Mouse (Mus musculus) midbrain, embryonic 12.5 days (tissue): ENCODE measurements around the gene Acot4. TPM values are rescaled to one million over a fixed set of nuclear protein-coding genes. Genes with fewer than 3 reads are reported as not detected.
"Not testable (repeated sequence)": the region's sequence is repeated elsewhere in the genome, so short reads cannot be mapped to it uniquely, and the experiment has no call there.

ENCODE experiments used
- ATAC-seq: fragments of 200-750 bp; cut with Nextera tagmentation; 2 replicates; pipeline ENCODE4 v1.8.0; 2017; ENCODE audit warnings: low read depth, moderate TSS enrichment, moderate library complexity; ENCODE audit not compliant: low FRiP score
- H3K27ac ChIP-seq: fragments of 300-500 bp; sonication (generic); replicated peaks from 2 replicates; pipeline ENCODE4 v1.5.1; 2016; ENCODE audit warnings: mild to moderate bottlenecking
- H3K27me3 ChIP-seq: fragments of 300-500 bp; sonication (generic); 2 replicates; pipeline ENCODE4 v1.6.1; 2016; ENCODE audit warnings: mild to moderate bottlenecking
- H3K36me3 ChIP-seq: fragments of 300-500 bp; sonication (generic); 2 replicates; pipeline ENCODE4 v1.6.1; 2016
- H3K4me1 ChIP-seq: fragments of 300-500 bp; sonication (generic); 2 replicates; pipeline ENCODE4 v1.6.1; 2016
- H3K4me2 ChIP-seq: fragments of 300-500 bp; sonication (generic); replicated peaks from 2 replicates; pipeline ENCODE4 v1.6.1; 2016; ENCODE audit warnings: mild to moderate bottlenecking, moderate library complexity
- H3K4me3 ChIP-seq: fragments of 300-500 bp; sonication (generic); 2 replicates; pipeline ENCODE4 v1.5.1; 2016; ENCODE audit warnings: mild to moderate bottlenecking
- H3K9ac ChIP-seq: fragments of 300-500 bp; sonication (generic); replicated peaks from 2 replicates; pipeline ENCODE4 v1.6.1; 2016; ENCODE audit warnings: mild to moderate bottlenecking, moderate library complexity
- H3K9me3 ChIP-seq: fragments of 300-500 bp; sonication (generic); 2 replicates; pipeline ENCODE4 v1.6.1; 2016; ENCODE audit warnings: mild to moderate bottlenecking
- WGBS: fragments of 180-500 bp; shearing (Covaris S2); methylation state at CpG from one replicate; pipeline ENCODE4 v1.1.7; 2016; 5-methylcytosine and 5-hydroxymethylcytosine counted together
- polyA plus RNA-seq: library from polyadenylated mRNA; unstranded; fragments of >200 nt; fragmentation: Nextera tagmentation; extraction: Ambion mirVana; gene quantifications from 2 replicates; pipeline ENCODE4 v1.2.1, GENCODE M21; 2016

The Acot4 gene
- polyA plus RNA-seq, 1 experiment from 2014 or later, result 0.18 TPM

DNA sequence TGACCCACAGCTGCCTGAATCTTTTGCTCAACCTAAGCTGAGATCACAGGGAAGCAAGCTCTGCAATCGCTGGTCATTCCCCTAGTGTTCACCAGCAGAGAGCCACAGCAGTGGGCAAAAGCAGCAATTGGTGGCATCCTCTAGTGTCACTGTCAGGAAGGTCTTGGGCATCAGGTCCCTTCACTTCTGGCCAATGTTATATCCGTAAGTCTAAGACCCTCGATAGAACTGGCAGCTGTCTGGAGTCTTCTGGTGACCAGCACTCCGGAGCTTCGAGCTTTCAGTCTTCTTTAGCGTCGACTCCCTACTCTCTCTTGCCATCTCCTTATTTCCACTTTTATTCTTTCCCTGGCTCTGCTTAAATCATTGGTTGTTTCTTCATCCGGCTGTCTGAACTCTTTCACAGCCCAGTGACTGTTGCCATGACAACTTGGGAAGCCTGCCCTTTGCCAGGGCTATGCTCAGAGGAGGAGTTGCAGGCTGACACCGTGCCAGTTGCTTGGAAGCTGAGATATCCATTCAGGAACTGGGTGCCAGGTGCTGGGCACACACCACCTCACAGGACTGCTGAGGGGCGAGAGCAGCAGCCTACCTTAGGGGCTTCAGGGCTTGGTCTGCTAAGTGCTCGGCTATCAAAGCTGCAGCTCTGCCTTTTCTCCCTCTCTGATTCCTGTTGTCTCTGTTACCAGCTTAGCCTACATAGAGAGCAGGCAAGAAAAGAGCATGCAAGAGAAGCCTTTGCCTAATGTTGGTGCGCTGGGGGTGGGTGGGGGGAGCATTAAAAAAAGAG, 26.7 kb upstream of the Acot4 start:
- no peaks in the 10 kb centered on the region for H3K27me3 ChIP-seq
- peak overlapping the region; percentile 55 for H3K4me2 ChIP-seq
- peak; percentile 71 for ATAC-seq
- WGBS, result 24% methylated on average over 12 of the region's 12 CpGs
- H3K4me1 ChIP-seq, result peaks cover 28% of the 10 kb centered on the region
- H3K27ac ChIP-seq, result peak overlapping the region; percentile 39; the same call in 1 of the 2 replicates
- H3K4me3 ChIP-seq, result 0 out of 2 replicates have a peak overlapping the region, but pooled peaks have one; percentile 2
- H3K9me3 ChIP-seq, result no peaks in the 10 kb centered on the region
- H3K36me3 ChIP-seq, result no peaks in the 10 kb centered on the region
- H3K9ac ChIP-seq, result no peak overlapping the region

DNA sequence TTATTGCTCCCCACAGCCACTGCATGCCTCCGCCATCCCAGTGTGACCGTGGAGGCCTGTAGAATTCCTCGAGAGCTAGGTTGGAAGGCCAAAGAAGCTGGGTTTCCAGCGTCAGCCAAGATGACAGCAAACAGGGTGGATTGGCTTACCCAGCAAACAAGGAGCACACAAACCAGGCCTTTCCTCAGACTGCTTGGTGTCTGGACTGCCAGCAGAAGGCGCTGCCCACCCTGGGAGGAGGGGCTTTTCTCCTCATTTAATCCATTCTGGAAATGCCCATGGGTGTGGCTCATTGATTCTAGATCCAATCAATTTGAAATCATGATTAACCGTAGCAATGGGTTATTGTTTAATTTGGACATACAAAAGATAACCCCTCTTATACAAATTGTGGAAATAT, 25.0 kb upstream of the Acot4 start:
- Histone ChIP-seq H3K36me3 (no peaks in the 10 kb centered on the region), H3K9me3 (no peaks in the 10 kb centered on the region), H3K4me3 (no peak overlapping the region), H3K9ac (no peak overlapping the region), H3K27me3 (no peaks in the 10 kb centered on the region), H3K4me2 (no peak overlapping the region), H3K4me1 (peaks cover 28% of the 10 kb centered on the region), H3K27ac (no peak overlapping the region)
- no peak for ATAC-seq
- WGBS, result 61% methylated on average over 6 of the region's 6 CpGs

DNA sequence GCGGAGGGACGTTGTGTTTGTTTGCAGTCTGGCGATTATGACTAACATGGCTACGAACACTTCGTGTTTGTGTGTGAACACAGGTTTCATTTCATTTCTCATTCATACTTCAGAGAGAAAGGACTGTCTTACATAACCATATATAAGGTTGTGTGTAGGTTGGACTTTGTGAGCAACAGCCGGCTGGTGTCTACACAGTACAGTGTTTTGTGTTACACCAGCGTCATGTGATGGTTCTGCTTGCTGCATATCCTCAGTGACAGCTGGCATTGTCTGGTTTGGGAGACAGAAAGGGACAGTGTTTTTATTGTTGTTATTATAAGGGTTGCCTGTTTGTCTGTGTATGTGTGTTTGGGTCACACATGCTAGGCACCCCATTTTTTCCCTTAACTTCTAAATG, 24.5 kb upstream of the Acot4 start:
- no peak overlapping the region for H3K27ac ChIP-seq
- 96% methylated on average over 7 of the region's 7 CpGs for WGBS
- H3K36me3 ChIP-seq, result no peaks in the 10 kb centered on the region
- peaks cover 23% of the 10 kb centered on the region for H3K4me1 ChIP-seq
- H3K4me3 ChIP-seq, result no peak overlapping the region
- no peak overlapping the region for H3K4me2 ChIP-seq
- H3K9ac ChIP-seq, result no peak overlapping the region
- H3K27me3 ChIP-seq, result no peaks in the 10 kb centered on the region
- ATAC-seq, result no peak
- no peaks in the 10 kb centered on the region for H3K9me3 ChIP-seq

DNA sequence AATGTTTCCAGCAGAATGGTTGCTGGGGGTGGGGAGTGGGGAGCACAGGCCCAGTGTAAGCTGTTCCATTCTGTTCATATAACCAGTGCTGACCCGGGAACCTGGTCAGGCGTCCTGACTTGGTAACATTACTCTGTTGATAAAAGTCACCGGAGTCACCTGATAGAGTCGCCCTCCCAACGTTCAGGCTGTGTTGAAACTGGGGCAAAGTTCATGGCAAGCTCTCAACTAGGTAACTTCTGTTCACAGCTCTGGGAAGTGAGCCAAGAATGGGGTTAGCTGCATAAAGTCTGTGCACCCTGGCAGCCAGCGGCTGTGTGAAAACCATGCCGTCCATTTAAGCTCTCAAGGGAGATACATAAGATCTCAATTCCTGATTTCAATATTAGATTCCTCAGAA, 17.7 kb upstream of the Acot4 start:
- H3K4me3 ChIP-seq, H3K27me3 ChIP-seq, H3K9ac ChIP-seq, H3K4me2 ChIP-seq, H3K4me1 ChIP-seq, ATAC-seq, H3K9me3 ChIP-seq, H3K36me3 ChIP-seq, H3K27ac ChIP-seq: not testable (repeated sequence)
- WGBS, result 77% methylated on average over 7 of the region's 7 CpGs

DNA sequence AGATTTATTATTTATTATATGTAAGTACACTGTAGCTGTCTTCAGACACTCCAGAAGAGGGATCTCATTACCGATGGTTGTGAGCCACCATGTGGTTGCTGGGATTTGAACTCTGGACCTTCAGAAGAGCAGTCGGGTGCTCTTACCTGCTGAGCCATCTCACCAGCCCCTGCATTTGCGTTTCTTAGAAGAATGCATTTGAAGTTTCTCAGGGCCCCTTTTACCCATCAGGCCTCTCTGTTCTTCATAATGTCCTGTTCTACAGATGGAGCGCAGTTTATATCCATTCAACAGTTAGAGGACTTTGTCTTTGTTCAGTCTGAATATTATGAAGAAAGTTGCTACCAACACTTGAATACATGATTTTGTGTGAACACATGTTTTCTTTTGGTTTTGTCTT, 15.9 kb upstream of the Acot4 start:
- not testable (repeated sequence) for H3K36me3 ChIP-seq, ATAC-seq

DNA sequence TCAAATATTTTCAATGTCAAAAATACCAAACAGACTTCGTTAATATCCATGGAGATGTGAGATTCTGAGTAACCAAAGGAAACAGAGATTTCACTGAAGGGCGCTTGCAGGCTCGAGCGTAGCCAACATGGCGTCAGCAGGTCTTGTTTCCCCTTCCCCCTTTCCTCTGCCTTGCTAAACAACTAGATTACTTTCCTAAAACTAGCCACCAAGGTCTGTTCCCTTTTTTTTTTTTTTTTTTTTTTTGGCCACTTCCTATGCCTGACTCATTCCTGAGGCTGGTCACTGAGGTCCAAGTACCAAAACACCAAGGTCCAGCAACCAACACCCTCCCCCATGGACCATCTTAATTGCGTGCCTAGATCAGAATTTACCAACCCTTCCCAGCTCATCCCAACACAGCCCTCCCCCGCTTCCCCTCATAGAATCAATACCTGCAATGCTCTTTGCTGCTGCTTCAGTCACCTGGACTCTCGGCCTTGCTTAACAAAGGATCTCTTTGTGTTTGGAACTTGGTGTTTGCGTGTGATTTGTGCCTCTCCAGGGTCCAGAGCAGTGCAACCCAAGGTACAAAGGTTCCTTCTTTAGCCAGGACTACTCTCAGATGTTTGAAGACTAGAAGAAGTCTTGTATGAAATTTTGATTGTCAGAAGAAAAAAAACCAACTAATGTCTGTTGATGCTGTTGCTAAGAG, 15.0 kb upstream of the Acot4 start:
- Histone ChIP-seq H3K4me1 (no peaks in the 10 kb centered on the region), H3K4me2 (no peak overlapping the region), H3K36me3 (no peaks in the 10 kb centered on the region), H3K27me3 (no peaks in the 10 kb centered on the region), H3K9ac (no peak overlapping the region), H3K27ac (no peak overlapping the region), H3K9me3 (no peaks in the 10 kb centered on the region), H3K4me3 (no peak overlapping the region)
- WGBS, result 83% methylated on average over 9 of the region's 9 CpGs
- ATAC-seq, result no peak

More for the DNA sequence above, 15.9 kb upstream of the Acot4 start:
- H3K4me3 ChIP-seq, H3K27me3 ChIP-seq, H3K4me2 ChIP-seq, H3K9me3 ChIP-seq, H3K9ac ChIP-seq, H3K4me1 ChIP-seq, H3K27ac ChIP-seq: not testable (repeated sequence)
- WGBS, result 98% methylated on average over 4 of the region's 4 CpGs

DNA sequence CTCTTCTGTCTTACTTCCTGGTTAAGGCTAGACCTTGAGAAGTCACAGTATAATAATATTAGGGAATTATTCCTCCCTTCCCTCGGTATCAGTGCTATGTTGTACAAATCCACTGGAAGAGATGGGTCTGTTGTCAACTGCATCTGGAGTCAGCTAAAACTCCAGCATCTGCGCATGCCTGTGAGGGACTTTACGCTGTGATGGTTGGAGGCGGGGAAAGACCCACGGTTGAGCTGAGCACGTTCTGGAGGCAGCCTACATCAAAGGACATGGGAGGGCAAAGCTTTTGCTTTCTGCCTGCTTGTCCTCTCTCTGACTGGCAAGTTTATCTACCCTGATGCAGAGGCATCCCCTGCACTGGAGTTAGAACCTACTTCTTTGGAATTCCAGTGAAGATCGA, 12.3 kb upstream of the Acot4 start:
- no peak overlapping the region for H3K4me2 ChIP-seq
- WGBS, result 82% methylated on average over 7 of the region's 7 CpGs
- no peaks in the 10 kb centered on the region for H3K27me3 ChIP-seq
- H3K9me3 ChIP-seq, result no peaks in the 10 kb centered on the region
- H3K36me3 ChIP-seq, result no peaks in the 10 kb centered on the region
- no peak overlapping the region for H3K27ac ChIP-seq
- H3K4me1 ChIP-seq, result no peaks in the 10 kb centered on the region
- H3K9ac ChIP-seq, result no peak overlapping the region
- no peak for ATAC-seq
- H3K4me3 ChIP-seq, result no peak overlapping the region

DNA sequence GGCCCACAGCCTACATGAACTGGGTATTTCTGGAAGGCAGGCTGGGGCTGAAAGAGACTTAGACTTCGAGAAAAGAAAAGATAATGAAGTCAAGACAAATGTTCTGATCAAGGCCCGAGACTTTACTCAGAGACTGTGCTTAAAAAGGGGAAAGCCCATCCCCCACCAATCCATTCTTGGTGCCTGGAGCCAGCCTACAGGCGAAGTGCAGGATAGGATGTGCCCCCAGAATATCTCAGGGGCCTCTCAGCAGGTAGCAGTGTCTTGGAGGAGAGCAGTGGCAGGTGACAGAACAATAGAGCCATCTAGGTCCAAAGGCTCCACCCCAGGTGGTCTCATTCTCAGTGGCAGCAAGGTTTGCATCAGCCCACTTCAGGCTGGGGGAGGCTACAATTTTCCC, 9.9 kb upstream of the Acot4 start:
- not testable (repeated sequence) for H3K4me1 ChIP-seq, H3K9me3 ChIP-seq, H3K4me2 ChIP-seq, H3K27ac ChIP-seq, H3K36me3 ChIP-seq, H3K4me3 ChIP-seq, H3K27me3 ChIP-seq, H3K9ac ChIP-seq, ATAC-seq
- WGBS, result 43% methylated on average over 3 of the region's 3 CpGs

DNA sequence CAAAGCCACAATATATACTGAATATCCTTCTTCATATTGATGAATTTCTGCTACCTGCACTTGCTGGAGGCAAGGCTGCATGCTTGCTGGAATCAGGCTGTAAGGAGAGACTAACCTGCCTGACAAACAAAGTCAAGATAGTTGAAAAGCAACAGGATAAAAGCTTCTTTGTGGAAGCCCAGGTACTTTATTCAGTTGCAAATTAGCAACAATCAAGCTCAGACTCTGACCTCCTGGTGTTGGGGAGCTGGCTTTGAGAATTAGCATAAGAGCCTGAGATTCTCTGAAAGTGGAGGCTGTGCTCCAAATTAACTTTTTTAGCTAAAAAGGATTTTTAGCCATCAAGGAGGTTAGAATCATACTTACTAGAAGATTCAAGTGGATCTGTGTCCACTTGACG, 9.1 kb upstream of the Acot4 start:
- not testable (repeated sequence) for H3K36me3 ChIP-seq, H3K9ac ChIP-seq, ATAC-seq, H3K27ac ChIP-seq, H3K9me3 ChIP-seq, H3K4me2 ChIP-seq, H3K4me1 ChIP-seq, H3K4me3 ChIP-seq, H3K27me3 ChIP-seq
- WGBS, result 80% methylated on average over 1 of the region's 1 CpGs

DNA sequence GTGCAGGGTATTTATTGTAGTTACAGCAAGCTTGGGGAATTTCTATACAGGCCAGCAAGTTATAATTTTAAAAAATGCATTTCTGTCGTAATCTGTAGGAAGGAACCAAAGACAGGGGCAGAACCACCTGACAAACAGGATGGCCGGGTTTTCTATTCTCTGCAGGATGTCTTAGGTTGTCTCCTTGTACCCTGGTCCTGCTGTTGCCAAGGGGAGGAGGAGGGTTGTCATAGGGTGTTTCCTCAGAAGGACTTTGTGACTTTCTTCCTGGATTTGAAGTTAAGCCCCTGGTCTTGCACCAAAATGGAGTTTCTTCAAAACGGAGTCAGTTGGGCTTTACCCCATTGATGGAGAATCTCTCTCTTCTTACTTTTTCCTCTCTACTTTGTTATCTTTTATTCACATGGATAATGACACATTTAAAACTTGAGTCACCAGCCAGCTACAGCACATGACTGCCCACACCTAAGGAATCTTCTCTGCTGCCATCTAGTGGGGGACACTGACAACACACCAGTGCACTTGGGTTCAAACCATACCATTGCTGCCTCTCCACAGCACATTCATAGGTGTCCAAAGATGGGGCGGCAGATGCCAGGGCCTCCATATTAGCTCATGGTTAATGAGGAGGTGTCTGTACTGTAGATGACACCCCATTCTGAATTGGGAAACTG, 7.4 kb upstream of the Acot4 start:
- H3K4me2 ChIP-seq, result no peak overlapping the region
- no peak overlapping the region for H3K9ac ChIP-seq
- H3K4me1 ChIP-seq, result no peaks in the 10 kb centered on the region
- no peaks in the 10 kb centered on the region for H3K27me3 ChIP-seq
- WGBS, result 69% methylated on average over 4 of the region's 4 CpGs
- no peak overlapping the region for H3K27ac ChIP-seq
- H3K36me3 ChIP-seq, result no peaks in the 10 kb centered on the region
- H3K4me3 ChIP-seq, result no peak overlapping the region
- no peaks in the 10 kb centered on the region for H3K9me3 ChIP-seq
- ATAC-seq, result no peak

DNA sequence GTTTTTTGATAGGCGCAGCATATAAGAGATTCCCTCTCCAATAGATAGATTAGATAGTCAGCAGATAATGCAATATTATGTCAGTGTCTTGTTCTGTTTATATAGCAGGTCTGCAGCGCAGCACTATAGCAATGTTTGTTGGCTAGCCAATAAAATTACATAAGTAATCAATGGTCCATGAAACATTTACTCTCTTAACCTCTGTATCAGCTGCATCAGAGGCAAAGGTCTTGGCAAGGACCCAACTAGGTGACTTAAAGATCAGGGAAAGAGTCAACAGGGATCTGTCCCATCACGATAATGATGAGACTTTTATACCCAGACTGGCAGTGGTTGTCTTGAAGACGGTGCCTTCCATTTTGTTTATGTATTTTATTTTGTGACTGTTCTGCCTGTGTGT, 5.3 kb upstream of the Acot4 start:
- ATAC-seq, result no peak
- no peaks in the 10 kb centered on the region for H3K36me3 ChIP-seq
- H3K9me3 ChIP-seq, result no peaks in the 10 kb centered on the region
- H3K4me2 ChIP-seq, result no peak overlapping the region
- H3K9ac ChIP-seq, result no peak overlapping the region
- H3K4me1 ChIP-seq, result no peaks in the 10 kb centered on the region
- H3K27ac ChIP-seq, result no peak overlapping the region
- no peak overlapping the region for H3K4me3 ChIP-seq
- H3K27me3 ChIP-seq, result peaks cover 9% of the 10 kb centered on the region
- WGBS, result 91% methylated on average over 4 of the region's 4 CpGs

DNA sequence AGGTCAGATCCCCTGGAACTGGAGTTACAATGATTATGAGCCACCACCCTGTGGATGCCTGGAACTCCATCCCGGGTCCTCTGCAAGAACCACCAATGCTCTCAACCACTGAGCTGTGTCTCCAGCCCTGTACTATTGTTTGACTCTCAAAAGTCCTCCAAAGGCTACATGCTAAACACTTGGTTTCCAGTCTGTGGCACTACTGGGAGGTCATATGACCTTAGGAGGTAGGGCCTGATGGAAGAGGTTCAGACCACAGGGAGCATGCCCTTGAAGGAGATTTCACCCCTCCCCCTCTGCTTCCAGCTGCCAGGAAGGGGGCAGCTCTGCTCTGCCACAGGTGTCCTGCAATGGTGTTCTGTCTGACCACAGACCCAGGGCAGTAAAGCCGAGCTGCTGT, 4.9 kb upstream of the Acot4 start:
- H3K4me3 ChIP-seq, H3K4me1 ChIP-seq, H3K36me3 ChIP-seq, H3K9me3 ChIP-seq, H3K9ac ChIP-seq, ATAC-seq, H3K4me2 ChIP-seq, H3K27ac ChIP-seq: not testable (repeated sequence)
- WGBS, result 85% methylated on average over 2 of the region's 2 CpGs
- peaks cover 11% of the 10 kb centered on the region for H3K27me3 ChIP-seq
